Mouse (Mus musculus) neutrophil, adult 65 days (primary cell): ENCODE data around the gene Olfr1243. TPM values are rescaled to one million over a fixed set of nuclear protein-coding genes. Genes with fewer than 3 reads are reported as not detected.

Experiments
- total RNA-seq: library from RNA; stranded (reverse); gene quantifications from 2 replicates; pipeline ENCODE4 v1.2.4, GENCODE M21; 2023

Olfr1243 gene
- total RNA-seq, result not detected in 2 replicates

GRCm38 (mm10) chr2:89531387-89531786 is at the start of gene Olfr1243:
Gene Olfr1243, minus strand, starts transcription at chr2:89531487.

GRCm38 (mm10) chr2:89578347-89578746 is 47.1 kb upstream of the Olfr1243 start, which contains the start of gene Olfr1245:
Gene Olfr1245, minus strand, starts transcription at chr2:89578447.

GRCm38 (mm10) chr2:89498235-89498634 is 33.1 kb downstream of the Olfr1243 start, which contains the start of gene Olfr1242:
Gene Olfr1242, minus strand, starts transcription at chr2:89498335.

GRCm38 (mm10) chr2:89487026-89487425 is 44.3 kb downstream of the Olfr1243 start, which contains the start of gene Olfr1241:
Gene Olfr1241, minus strand, starts transcription at chr2:89487126.

Other genes starting within 250 kb of the Olfr1243 start
- gene Olfr1229, start 243.5 kb downstream of the Olfr1243 start, total RNA-seq, result not detected in 2 replicates
- gene Olfr1230, start 234.2 kb downstream of the Olfr1243 start, total RNA-seq, result not detected in 2 replicates
- not detected in 2 replicates for gene Olfr1231, start 224.4 kb downstream of the Olfr1243 start, total RNA-seq
- not detected in 2 replicates for gene Olfr1232, start 201.8 kb downstream of the Olfr1243 start, total RNA-seq
- not detected in 2 replicates for gene Olfr1233, start 189.1 kb downstream of the Olfr1243 start, total RNA-seq
- gene Olfr1234, start 166.6 kb downstream of the Olfr1243 start, total RNA-seq, result not detected in 2 replicates
- gene Olfr1238, start 121.8 kb downstream of the Olfr1243 start, total RNA-seq, result not detected in 2 replicates
- not detected in 2 replicates for gene Olfr1239, start 111.1 kb downstream of the Olfr1243 start, total RNA-seq
- gene Olfr1240, start 88.5 kb downstream of the Olfr1243 start, total RNA-seq, result not detected in 2 replicates
- gene Olfr1241, start 44.4 kb downstream of the Olfr1243 start, total RNA-seq, result not detected in 2 replicates
- not detected in 2 replicates for gene Olfr1242, start 33.2 kb downstream of the Olfr1243 start, total RNA-seq
- not detected in 2 replicates for gene Olfr1245, start 47.0 kb upstream of the Olfr1243 start, total RNA-seq
- not detected in 2 replicates for gene Olfr1246, start 61.7 kb upstream of the Olfr1243 start, total RNA-seq
- 0.20 and 0.51 TPM in 2 replicates for gene Olfr1247, start 82.6 kb upstream of the Olfr1243 start, total RNA-seq
- not detected in 2 replicates for gene Olfr1248, start 86.8 kb upstream of the Olfr1243 start, total RNA-seq
- gene Olfr1249, start 103.5 kb upstream of the Olfr1243 start, total RNA-seq, result not detected in 2 replicates
- not detected in 2 replicates for gene Olfr1250, start 130.0 kb upstream of the Olfr1243 start, total RNA-seq
- not detected in 2 replicates for gene Olfr1251, start 140.4 kb upstream of the Olfr1243 start, total RNA-seq
- not detected in 2 replicates for gene Olfr1252, start 193.5 kb upstream of the Olfr1243 start, total RNA-seq
- not detected in 2 replicates for gene Olfr1253, start 225.6 kb upstream of the Olfr1243 start, total RNA-seq